Mouse (Mus musculus) heart, adult 11 months (tissue): Measurements from ENCODE around the gene Lmod3.
A peak's percentile ranks its signal among the peaks of the same experiment; 100 is the strongest.

ENCODE experiments used
- DNase-seq: peaks from one replicate; pipeline ENCODE4 v3.0.0; 2022

Gene Lmod3

GRCm38 (mm10) chr6:97252711-97253221 lies at the start of gene Lmod3:
Gene Lmod3, minus strand, starts transcription at chr6:97252759.
- DNase-seq = peak; percentile 95

DNA sequence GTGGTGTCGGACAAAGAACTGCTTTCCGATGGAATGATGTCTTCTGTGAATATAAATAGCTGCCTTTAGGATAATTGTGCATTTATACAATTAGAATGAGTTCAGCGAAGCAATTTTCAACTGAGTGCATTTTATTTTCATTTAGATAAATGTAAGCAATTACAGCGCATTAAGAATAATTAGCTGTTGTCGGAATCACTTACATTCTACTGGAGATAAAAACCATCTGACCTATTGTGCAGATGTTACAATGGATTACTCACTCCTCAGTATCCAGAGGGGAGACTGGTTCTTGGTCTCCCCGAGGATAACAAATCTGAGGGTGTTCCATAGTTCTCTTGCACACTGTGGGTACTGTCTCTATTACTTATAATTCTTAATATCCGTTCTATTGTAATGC lies 49.7 kb upstream of the Lmod3 start:
- DNase-seq = no peak

- DNase-seq = peak; percentile 49
These were observed 48.1 kb upstream of the Lmod3 start for GRCm38 (mm10) chr6:97300659-97301058.

DNA sequence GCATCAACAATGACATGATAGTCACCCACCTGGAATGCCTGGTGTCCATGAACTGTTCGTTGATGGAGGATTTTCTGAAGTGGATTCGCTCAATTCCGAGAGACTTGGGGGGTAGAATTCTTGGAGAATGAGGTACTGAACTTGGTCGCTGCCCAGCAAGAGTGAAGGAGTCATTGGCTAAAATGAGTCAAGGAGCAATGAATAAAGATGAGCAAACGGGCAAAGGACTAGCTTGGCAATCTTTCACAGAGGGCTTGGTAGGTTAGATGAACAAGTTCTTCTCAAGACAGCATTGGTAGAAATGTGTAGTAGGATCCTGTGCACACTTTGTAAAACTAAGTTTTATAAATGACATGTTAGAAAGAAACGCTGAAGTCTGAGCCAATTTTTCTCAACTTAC lies 47.6 kb upstream of the Lmod3 start:
- peak; percentile 45 for DNase-seq

DNA sequence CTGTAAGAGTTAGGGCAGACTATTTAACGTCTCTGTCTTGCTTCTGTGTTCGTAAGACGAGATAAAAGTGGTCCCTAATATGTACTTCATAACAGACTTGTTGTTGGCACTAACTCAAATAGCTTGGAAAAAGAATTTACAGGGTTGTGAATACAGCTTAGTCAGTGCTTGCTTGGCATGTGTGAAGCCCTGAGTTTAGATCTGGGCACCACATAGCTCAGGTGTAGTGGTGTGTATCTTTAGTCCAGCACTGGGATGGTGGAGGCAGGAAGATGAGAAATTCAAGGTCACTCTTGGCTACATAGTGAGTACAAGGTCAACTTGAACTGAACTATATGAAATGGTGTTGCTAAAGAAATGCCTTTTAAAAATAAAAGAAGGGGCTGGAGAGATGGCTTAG lies 44.6 kb upstream of the Lmod3 start:
- DNase-seq = peak; percentile 35

DNA sequence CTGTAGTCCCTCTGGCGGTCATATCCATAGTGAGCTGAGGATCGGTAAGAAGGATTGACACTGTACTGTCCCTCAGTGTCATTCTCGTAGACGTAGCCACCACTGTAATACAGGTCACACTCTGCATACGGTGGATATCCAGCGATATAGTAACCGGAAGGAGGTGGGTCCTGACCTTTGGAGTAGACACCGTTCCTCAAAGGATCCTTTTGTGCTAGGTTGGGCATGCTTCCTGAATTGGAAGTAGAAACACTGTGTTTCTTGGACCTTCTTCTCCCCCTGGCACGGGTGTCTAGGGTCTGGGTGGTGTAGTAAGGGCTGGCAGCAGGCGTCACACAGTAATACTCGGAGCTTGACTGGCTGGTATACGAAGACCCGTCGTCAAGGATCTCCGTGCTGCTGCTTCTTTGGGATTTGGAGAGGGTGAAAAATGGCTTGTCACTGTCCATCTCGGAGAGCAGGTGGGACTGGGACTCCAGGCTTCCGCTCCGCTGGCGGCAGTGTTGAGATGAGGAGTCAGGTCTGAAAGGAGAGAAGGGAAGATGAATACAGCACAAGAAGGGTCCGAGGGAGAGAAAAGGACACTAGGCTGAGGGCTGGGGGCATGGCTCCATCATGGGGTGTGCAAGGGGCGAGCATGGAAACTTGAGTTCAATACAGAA lies 43.4 kb upstream of the Lmod3 start:
- peak; percentile 74 for DNase-seq

GRCm38 (mm10) chr6:97295416-97295815 lies 42.9 kb upstream of the Lmod3 start:
- peak; percentile 55 for DNase-seq

GRCm38 (mm10) chr6:97293667-97294569 lies 41.4 kb upstream of the Lmod3 start:
- DNase-seq = peak; percentile 77

DNA sequence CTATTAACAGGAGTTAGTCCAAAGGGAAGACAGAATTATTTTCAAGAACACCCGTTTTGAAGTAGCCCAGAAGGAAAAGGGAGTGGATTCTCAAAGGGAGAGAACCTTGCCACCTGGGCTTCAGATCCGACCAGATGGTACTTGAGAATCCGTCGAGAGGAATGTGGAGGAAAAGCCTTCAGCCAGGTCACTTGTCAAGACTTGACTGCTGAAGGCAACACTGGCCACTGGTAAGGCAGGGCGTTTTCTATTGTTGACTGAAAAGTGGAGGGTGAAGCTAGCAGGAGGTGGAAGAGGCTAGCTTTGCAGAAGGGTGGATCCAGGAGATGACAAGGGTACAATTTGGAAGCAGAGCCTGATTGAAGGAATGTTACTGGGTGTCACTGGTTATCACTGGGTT lies 40.3 kb upstream of the Lmod3 start:
- peak; percentile 86 for DNase-seq

DNA sequence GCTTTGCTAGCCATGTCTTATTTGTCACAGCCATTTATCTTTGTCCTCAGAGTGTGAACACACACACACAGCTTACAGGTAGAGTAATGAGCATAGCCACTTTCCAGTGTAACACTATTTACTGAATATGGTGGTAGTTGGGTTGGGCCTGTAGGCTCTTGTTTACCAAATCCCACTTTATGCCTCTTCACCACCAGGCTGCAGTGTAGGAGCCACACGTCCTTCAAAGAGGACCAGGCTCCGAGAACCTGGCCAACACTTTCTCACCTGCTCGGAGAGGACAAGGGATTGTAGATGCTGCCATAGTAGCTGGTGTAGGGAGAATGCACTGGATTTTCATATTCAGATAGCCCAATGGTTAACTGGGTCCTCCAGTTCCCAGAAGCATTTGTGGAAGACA lies 39.5 kb upstream of the Lmod3 start:
- peak; percentile 83 for DNase-seq

DNA sequence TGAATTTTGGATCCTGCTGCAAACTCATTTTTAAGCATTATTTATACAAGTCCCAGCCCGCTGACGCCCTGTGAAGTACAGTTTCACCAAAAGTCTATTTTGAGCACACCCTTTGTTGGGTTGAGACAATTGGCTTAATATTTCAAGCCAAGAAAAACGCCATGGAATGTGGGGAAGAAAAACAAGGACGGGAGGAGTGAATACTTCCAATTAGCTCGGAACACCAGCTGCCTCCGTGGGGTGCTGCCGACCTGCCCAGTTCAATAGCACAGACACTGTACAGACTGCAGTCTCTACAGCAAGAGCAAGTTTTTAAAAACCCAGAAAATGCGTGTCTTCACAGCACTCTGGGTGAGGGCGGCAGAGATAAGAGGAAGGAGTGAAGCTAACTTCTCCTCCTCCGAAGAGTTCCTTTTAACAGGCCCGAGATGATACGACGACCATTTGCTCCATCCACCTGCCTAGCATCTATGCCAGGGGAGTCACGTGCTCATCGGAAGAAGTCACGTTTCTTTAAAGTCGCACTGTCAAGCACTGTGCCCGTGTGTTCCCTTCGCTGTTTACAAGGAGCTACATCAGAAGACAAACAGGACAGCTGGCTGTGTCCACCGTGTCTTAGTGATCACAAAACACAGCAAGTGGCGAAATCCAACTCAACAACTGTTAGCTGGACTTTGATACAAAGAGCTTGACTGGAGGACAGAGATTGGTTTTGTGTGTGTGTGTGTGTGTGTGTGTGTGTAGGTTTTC lies 38.8 kb upstream of the Lmod3 start:
- peak; percentile 91 for DNase-seq

GRCm38 (mm10) chr6:97290687-97291086 lies 38.1 kb upstream of the Lmod3 start:
- peak; percentile 63 for DNase-seq

DNA sequence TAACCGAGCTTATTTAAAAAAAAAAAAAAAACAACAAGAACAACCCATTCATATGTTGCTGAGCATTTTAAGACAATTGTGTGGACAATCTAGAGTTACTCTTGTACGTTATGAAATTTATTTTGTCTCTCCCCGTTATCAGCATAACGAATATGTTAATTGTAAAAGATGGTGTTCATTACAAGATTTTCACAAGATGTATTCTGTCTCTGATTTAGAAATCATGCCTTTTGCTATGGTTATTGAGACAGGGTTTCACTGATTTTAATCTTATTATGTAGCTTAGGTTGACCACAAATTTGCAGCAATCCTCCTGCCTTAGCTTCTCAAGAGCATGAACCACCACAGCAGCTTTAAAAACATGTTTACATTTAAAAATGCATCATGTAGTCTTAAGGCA lies 37.3 kb upstream of the Lmod3 start:
- DNase-seq = no peak

GRCm38 (mm10) chr6:97289316-97289820 lies 36.8 kb upstream of the Lmod3 start:
- peak; percentile 76 for DNase-seq

GRCm38 (mm10) chr6:97288047-97288855 lies 35.7 kb upstream of the Lmod3 start:
- peak; percentile 96 for DNase-seq

- peak; percentile 54 for DNase-seq
These were observed 33.8 kb upstream of the Lmod3 start for GRCm38 (mm10) chr6:97286332-97286731.

DNA sequence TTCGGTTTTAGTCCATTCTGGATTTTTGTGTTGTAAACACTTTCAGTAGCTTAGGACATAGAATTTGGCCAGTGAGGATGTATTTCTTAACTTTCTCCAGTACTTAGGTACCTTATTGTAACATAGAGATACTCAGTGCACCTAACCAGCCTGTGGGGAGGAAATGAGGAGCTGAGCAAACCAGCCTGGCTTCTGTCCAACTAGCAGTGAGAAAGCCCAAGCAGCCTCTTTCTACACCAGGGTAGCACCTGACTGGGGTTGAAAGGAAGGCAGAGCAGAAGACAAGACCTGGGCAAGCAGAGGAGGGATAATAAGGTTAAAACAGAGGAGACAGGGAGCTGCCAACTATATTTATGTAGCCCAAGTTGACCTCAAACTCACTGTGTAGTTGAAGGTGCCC lies 31.1 kb upstream of the Lmod3 start:
- DNase-seq = peak; percentile 68

DNA sequence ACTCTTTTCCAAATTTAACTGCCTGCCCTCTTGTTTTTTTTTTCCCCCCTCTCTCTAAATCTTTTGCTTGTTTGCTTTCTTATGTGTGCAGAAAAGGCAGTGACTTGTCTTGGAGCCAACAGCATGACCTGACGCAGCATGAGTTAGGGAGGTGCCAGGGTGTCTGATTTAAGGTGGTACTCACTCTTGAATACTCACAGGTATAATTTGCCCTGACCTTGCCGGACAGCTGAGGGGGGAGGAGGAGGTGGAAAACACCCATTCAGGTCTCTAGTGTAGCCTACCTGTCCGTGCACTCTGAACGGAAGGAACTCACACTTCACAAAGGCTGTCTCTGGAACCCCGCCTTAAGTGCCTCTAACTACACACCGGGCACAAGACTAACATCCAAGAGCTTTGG lies 26.3 kb upstream of the Lmod3 start:
- DNase-seq = peak; percentile 95

DNA sequence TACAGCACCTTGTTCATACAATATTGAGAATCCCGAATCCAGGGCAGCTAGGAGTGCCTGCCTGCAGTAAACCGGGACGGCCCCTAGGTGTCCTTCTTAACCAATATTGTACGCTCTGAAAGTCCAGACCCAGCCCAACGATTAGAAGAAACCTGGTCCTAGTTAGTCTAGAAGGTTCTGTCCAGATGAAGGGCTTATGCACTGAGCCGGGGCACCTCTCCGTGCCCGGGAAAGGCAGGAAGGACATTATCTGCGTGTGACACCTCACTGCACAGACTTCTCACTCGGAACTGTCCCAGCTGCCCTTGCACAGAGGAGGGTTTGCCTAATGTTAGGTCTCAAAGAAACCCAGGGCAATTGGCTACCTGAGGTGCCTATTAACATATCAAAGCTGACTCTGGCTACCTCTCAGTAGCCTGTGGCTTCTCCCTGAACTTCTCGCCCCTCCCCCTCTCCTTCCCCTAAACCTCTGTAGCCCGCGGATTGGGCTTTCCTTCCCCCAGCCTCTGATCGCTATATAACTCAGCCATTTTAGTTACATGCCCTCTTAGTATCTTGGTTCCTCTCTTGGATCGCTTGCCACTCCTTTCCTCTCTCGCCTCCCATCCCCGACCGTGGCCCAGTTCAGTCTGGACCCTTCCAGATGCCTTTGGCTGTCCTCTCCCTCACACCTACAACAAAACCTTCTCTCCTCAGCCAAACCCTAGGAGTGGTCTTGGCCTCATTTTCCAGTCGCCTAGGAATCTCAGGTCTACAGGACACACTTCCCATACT lies 25.6 kb upstream of the Lmod3 start:
- DNase-seq = peak; percentile 97

GRCm38 (mm10) chr6:97276890-97277497 lies 24.4 kb upstream of the Lmod3 start:
- DNase-seq = peak; percentile 93

DNA sequence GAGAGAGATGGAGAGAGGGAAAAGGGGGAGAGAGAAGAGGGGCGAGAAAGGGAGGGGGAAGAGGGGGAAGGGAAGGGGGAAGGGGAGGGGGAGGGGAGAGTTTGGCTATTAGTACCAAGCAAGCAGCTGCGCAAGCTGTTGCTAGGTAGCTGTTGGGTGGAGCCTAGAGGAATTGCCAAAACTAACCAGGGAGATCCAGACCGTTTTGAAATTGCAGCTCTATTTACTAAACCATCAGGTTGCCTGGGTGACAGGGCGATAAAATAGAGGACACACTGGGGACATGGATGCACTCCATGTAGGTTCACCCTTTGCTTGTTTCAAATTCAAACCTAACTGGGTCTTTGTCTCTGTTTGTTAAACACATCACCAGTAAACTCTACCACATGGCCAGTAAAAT lies 23.8 kb upstream of the Lmod3 start:
- DNase-seq = peak; percentile 98
